Mouse (Mus musculus) limb, embryonic 11.5 days (tissue): ENCODE data around the gene Tmem63b. TPM values are rescaled to one million over a fixed set of nuclear protein-coding genes. Genes with fewer than 3 reads are reported as not detected.
A peak's percentile ranks its signal among the peaks of the same experiment; 100 is the strongest.

Source experiments
- ATAC-seq: fragments of 200-750 bp; cut with Nextera tagmentation; 2 replicates; pipeline ENCODE4 v1.8.0; 2017; ENCODE audit warnings: low read depth; ENCODE audit not compliant: insufficient number of reproducible peaks, low FRiP score, low TSS enrichment
- DNase-seq: peaks from one replicate; pipeline ENCODE4 v3.0.0-alpha.2; 2015; ENCODE audit warnings: low spot score
- H3K27ac ChIP-seq: fragments of 300-500 bp; sonication (generic); replicated peaks from 2 replicates; pipeline ENCODE4 v1.5.1; 2014; ENCODE audit warnings: low read depth, mild to moderate bottlenecking, low read length
- H3K27me3 ChIP-seq: fragments of 300-500 bp; sonication (generic); 2 replicates; pipeline ENCODE4 v1.6.1; 2014; ENCODE audit warnings: mild to moderate bottlenecking, low read length, mixed read lengths; ENCODE audit not compliant: control insufficient read depth, insufficient read depth
- H3K36me3 ChIP-seq: fragments of 300-500 bp; sonication (generic); 2 replicates; pipeline ENCODE4 v1.6.1; 2014; ENCODE audit warnings: mild to moderate bottlenecking, low read length, moderate library complexity, mixed read lengths; ENCODE audit not compliant: control insufficient read depth, insufficient read depth
- H3K4me1 ChIP-seq: fragments of 300-500 bp; sonication (generic); 2 replicates; pipeline ENCODE4 v1.6.1; 2014; ENCODE audit warnings: low read length, mixed read lengths; ENCODE audit not compliant: control insufficient read depth, insufficient read depth
- H3K4me2 ChIP-seq: fragments of 300-500 bp; sonication (generic); 2 replicates; pipeline ENCODE4 v1.6.1; 2014; ENCODE audit warnings: low read depth, mild to moderate bottlenecking, moderate library complexity; ENCODE audit not compliant: severe bottlenecking
- H3K4me3 ChIP-seq: fragments of 300-500 bp; sonication (generic); 2 replicates; pipeline ENCODE4 v1.5.1; 2014; ENCODE audit warnings: low read depth, low read length
- H3K9ac ChIP-seq: fragments of 300-500 bp; sonication (generic); 2 replicates; pipeline ENCODE4 v1.6.1; 2014; ENCODE audit warnings: mild to moderate bottlenecking, low read length
- H3K9me3 ChIP-seq: fragments of 300-500 bp; sonication (generic); 2 replicates; pipeline ENCODE4 v1.6.1; 2016; ENCODE audit warnings: low read length; ENCODE audit not compliant: control insufficient read depth
- WGBS: fragments of 180-500 bp; shearing (Covaris S2); extraction: QIAGEN DNeasy Blood & Tissue Kit; methylation state at CpG from one replicate; pipeline ENCODE4 v1.1.7; 2014; 5-methylcytosine and 5-hydroxymethylcytosine counted together
- polyA plus RNA-seq: library from polyadenylated mRNA; unstranded; fragments of >200 nt; fragmentation: Nextera tagmentation; extraction: Ambion mirVana; gene quantifications from 2 replicates; pipeline ENCODE4 v1.2.1, GENCODE M21; 2014

Tmem63b gene
- polyA plus RNA-seq, 1 experiment from 2014 or later: 23.3 TPM

- 55% methylated on average over 4 of the region's 4 CpGs for WGBS
- ATAC-seq (no peak), DNase-seq (no peak)
- H3K27ac ChIP-seq: no peak overlapping the region
- no peak overlapping the region for H3K9ac ChIP-seq
- H3K4me2 ChIP-seq: no peak overlapping the region
- no peak overlapping the region for H3K4me3 ChIP-seq
- peaks cover 37% of the 10 kb centered on the region for H3K4me1 ChIP-seq
- no peaks in the 10 kb centered on the region for H3K9me3 ChIP-seq
- no peaks in the 10 kb centered on the region for H3K36me3 ChIP-seq
- H3K27me3 ChIP-seq: 0 out of 2 replicates have a peak, but pooled peaks cover 2% of the 10 kb centered on the region
Measured at GRCm38 (mm10) chr17:45730696-45731095, 44.0 kb upstream of the Tmem63b start.

- 0 out of 2 replicates have a peak, but pooled peaks cover 2% of the 10 kb centered on the region for H3K27me3 ChIP-seq
- ATAC-seq (no peak), DNase-seq (peak; percentile 42)
- H3K4me1 ChIP-seq: peaks cover 30% of the 10 kb centered on the region
- H3K36me3 ChIP-seq: no peaks in the 10 kb centered on the region
- H3K9me3 ChIP-seq: no peaks in the 10 kb centered on the region
- no peak overlapping the region for H3K27ac ChIP-seq
- 0 out of 2 replicates have a peak overlapping the region, but pooled peaks have one; percentile 7 for H3K9ac ChIP-seq
- no peak overlapping the region for H3K4me3 ChIP-seq
- no peak overlapping the region for H3K4me2 ChIP-seq
- 40% methylated on average over 10 of the region's 10 CpGs for WGBS
Measured at GRCm38 (mm10) chr17:45729387-45729786, 42.7 kb upstream of the Tmem63b start.

GRCm38 (mm10) chr17:45727983-45728723 lies 41.4 kb upstream of the Tmem63b start:
- DNase-seq (no peak), ATAC-seq (no peak)
- no peaks in the 10 kb centered on the region for H3K27me3 ChIP-seq
- WGBS: 43% methylated on average over 8 of the region's 8 CpGs
- H3K9ac ChIP-seq: no peak overlapping the region
- H3K36me3 ChIP-seq: no peaks in the 10 kb centered on the region
- H3K27ac ChIP-seq: no peak overlapping the region
- no peaks in the 10 kb centered on the region for H3K9me3 ChIP-seq
- no peak overlapping the region for H3K4me2 ChIP-seq
- no peak overlapping the region for H3K4me3 ChIP-seq
- H3K4me1 ChIP-seq: peaks cover 19% of the 10 kb centered on the region

- no peak for DNase-seq
- Histone ChIP-seq H3K36me3 (no peaks in the 10 kb centered on the region), H3K9me3 (no peaks in the 10 kb centered on the region), H3K4me3 (no peak overlapping the region), H3K27ac (no peak overlapping the region), H3K4me1 (peaks cover 19% of the 10 kb centered on the region), H3K27me3 (no peaks in the 10 kb centered on the region), H3K4me2 (no peak overlapping the region), H3K9ac (no peak overlapping the region)
- ATAC-seq: no peak
- 86% methylated on average over 2 of the region's 2 CpGs for WGBS
Measured at GRCm38 (mm10) chr17:45727481-45727880, 40.8 kb upstream of the Tmem63b start.

GRCm38 (mm10) chr17:45726249-45726648 lies 39.5 kb upstream of the Tmem63b start:
- peaks cover 19% of the 10 kb centered on the region for H3K4me1 ChIP-seq

GRCm38 (mm10) chr17:45724574-45724921 lies 37.8 kb upstream of the Tmem63b start:
- Histone ChIP-seq H3K4me1 (peaks cover 8% of the 10 kb centered on the region), H3K27ac (no peak overlapping the region), H3K4me2 (peak overlapping the region; percentile 72; the same call in 1 of the 2 replicates), H3K4me3 (no peak overlapping the region; the same call in 1 of the 2 replicates), H3K9ac (no peak overlapping the region; the same call in 1 of the 2 replicates), H3K9me3 (no peaks in the 10 kb centered on the region), H3K27me3 (no peaks in the 10 kb centered on the region), H3K36me3 (no peaks in the 10 kb centered on the region)
- 88% methylated on average over 10 of the region's 10 CpGs for WGBS
- no peak for DNase-seq
- no peak for ATAC-seq

More at GRCm38 (mm10) chr17:45726249-45726648, 39.5 kb upstream of the Tmem63b start:
- ATAC-seq: no peak
- H3K9me3 ChIP-seq: no peaks in the 10 kb centered on the region
- H3K27ac ChIP-seq: no peak overlapping the region; the same call in 1 of the 2 replicates
- no peak overlapping the region for H3K4me2 ChIP-seq
- no peaks in the 10 kb centered on the region for H3K27me3 ChIP-seq
- no peak for DNase-seq
- H3K4me3 ChIP-seq: no peak overlapping the region
- 35% methylated on average over 6 of the region's 7 CpGs for WGBS
- H3K9ac ChIP-seq: no peak overlapping the region
- no peaks in the 10 kb centered on the region for H3K36me3 ChIP-seq

GRCm38 (mm10) chr17:45723732-45724573 lies 37.2 kb upstream of the Tmem63b start:
- H3K27me3 ChIP-seq: no peaks in the 10 kb centered on the region
- H3K4me1 ChIP-seq: peaks cover 6% of the 10 kb centered on the region
- no peaks in the 10 kb centered on the region for H3K9me3 ChIP-seq
- peak overlapping the region; percentile 46 for H3K4me3 ChIP-seq
- H3K36me3 ChIP-seq: no peaks in the 10 kb centered on the region
- H3K27ac ChIP-seq: peak overlapping the region; percentile 73
- H3K4me2 ChIP-seq: peak overlapping the region; percentile 72
- WGBS: 7% methylated on average over 25 of the region's 25 CpGs
- ATAC-seq (no peak), DNase-seq (peak; percentile 98)
- H3K9ac ChIP-seq: peak overlapping the region; percentile 89

GRCm38 (mm10) chr17:45718323-45718722 lies 31.6 kb upstream of the Tmem63b start:
- Histone ChIP-seq H3K9ac (no peak overlapping the region), H3K4me1 (no peaks in the 10 kb centered on the region), H3K4me3 (no peak overlapping the region), H3K27me3 (no peaks in the 10 kb centered on the region), H3K9me3 (no peaks in the 10 kb centered on the region), H3K27ac (no peak overlapping the region), H3K36me3 (no peaks in the 10 kb centered on the region), H3K4me2 (no peak overlapping the region)
- WGBS: 11% methylated on average over 10 of the region's 10 CpGs
- peak; percentile 73 for DNase-seq
- no peak for ATAC-seq
